Comparison of ENCODE assay signal across 11 mouse cellular contexts in the genomic region with DNA sequence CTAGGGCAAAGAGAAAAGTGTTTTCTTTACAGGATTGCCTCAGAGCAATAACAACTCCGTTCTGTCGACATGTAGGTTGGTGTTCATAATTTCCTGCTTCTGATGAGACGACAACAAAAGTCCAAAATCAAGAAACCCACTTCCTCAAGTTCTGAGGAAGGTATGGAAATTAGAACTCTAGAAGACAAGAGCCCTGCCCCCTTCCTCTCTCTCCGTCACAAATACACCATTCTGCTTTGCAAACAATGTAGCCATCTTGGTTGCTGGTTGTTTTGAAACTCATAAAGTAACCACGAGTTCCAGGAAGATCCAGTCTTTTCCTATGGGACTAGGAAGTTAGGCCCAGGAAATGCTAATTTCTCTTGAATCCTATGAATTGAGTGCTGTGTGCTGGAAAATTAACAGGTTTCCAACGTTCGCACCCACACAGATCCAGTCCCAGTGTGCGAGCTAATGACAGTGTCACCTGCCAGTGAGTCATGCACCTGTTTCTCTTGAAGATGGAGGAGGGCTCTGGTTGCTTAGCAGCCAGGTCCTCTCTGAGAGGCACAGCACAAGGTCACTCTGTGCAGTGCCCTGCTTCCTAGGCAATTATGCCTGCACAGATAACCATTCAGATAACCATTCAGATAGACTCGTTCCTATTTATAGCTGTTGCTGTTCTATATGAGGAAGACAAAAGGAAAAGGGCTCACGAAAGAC.
DNase-seq lines count a peak whose midpoint lies in the region; ATAC-seq and TF ChIP-seq lines count a peak whose summit lies in the region.
"Had no signal": no experiment of that assay in that cellular context is flagged by ENCODE, and none has a peak within 500 bp of the region (broad histone marks: within the 10 kb centered on the region; RNA-seq: fewer than 3 reads in every experiment).

No protein-coding gene starts in this region.

- no peak overlapping the region for H3K27ac ChIP-seq in kidney, embryonic 16.5 days (ENCODE audit: low read length)
- H3K27ac ChIP-seq in kidney, adult 2 months (ENCODE audit: insufficient read depth, low read depth, low read length): no peak overlapping the region
- no peak overlapping the region for H3K27ac ChIP-seq in forebrain, embryonic 14.5 days (ENCODE audit: low read depth, low read length)

- 60% methylated on average over 10 of the region's 10 CpGs for WGBS in kidney, embryonic 16.5 days
- WGBS in kidney, adult 2 months: 63% methylated on average over 10 of the region's 10 CpGs
- WGBS in forebrain, embryonic 14.5 days: 68% methylated on average over 10 of the region's 10 CpGs

- DNase-seq in kidney, adult 2 months: no peak
- peak; percentile 53 for DNase-seq in forebrain, embryonic 14.5 days (ENCODE audit: low spot score)
- DNase-seq in layer of hippocampus, postnatal 36 days: no peak
- no peak for DNase-seq in thymus, postnatal 14 days
- DNase-seq in ovary, postnatal 14 days (ENCODE audit: low spot score): no peak
- DNase-seq: gastrocnemius, postnatal 36 days; left cerebral cortex, postnatal 4 days; thymus, postnatal 25 days had no signal

- H3K4me1 ChIP-seq in kidney, embryonic 16.5 days (ENCODE audit: insufficient read depth, low read length): no peaks in the 10 kb centered on the region; the same call in 1 of the 2 replicates
- H3K4me1 ChIP-seq in kidney, adult 2 months (ENCODE audit: control insufficient read depth, insufficient read depth, low read length): no peaks in the 10 kb centered on the region
- no peaks in the 10 kb centered on the region for H3K4me1 ChIP-seq in forebrain, embryonic 14.5 days (ENCODE audit: control insufficient read depth, insufficient read depth, low read length)

- no peaks in the 10 kb centered on the region for H3K9me3 ChIP-seq in kidney, embryonic 16.5 days (ENCODE audit: low read length)
- no peaks in the 10 kb centered on the region for H3K9me3 ChIP-seq in forebrain, embryonic 14.5 days (replicated peaks; ENCODE audit: control insufficient read depth, low read length)

- no peak for TF ChIP-seq POLR2A in kidney, adult 2 months (IDR thresholded peaks at IDR 0.05; ENCODE audit: low read depth, low read length)

- no peak overlapping the region for H3K4me3 ChIP-seq in kidney, embryonic 16.5 days (ENCODE audit: low read length)
- no peak overlapping the region for H3K4me3 ChIP-seq in kidney, adult 2 months (ENCODE audit: insufficient read depth, low read depth, low read length)
- no peak overlapping the region for H3K4me3 ChIP-seq in forebrain, embryonic 14.5 days (ENCODE audit: low read depth, low read length)

- TF ChIP-seq CTCF in kidney, adult 2 months (conservative IDR thresholded peaks at IDR 0.05; ENCODE audit: insufficient read depth, insufficient read length, low read depth, low read length): no peak

- no peaks in the 10 kb centered on the region for H3K27me3 ChIP-seq in kidney, embryonic 16.5 days (ENCODE audit: insufficient read depth, low read length)
- H3K27me3 ChIP-seq in kidney, adult 2 months (replicated peaks; ENCODE audit: control insufficient read depth, insufficient read depth, low read length): no peaks in the 10 kb centered on the region
- no peaks in the 10 kb centered on the region for H3K27me3 ChIP-seq in forebrain, embryonic 14.5 days (replicated peaks; ENCODE audit: control insufficient read depth, insufficient read depth, low read length)

- no peak overlapping the region for H3K4me2 ChIP-seq in kidney, embryonic 16.5 days (replicated peaks; ENCODE audit: low read depth, low read length)
- H3K4me2 ChIP-seq in forebrain, embryonic 14.5 days (ENCODE audit: low read length): no peak overlapping the region

- no peak overlapping the region for H3K9ac ChIP-seq in kidney, embryonic 16.5 days (replicated peaks; ENCODE audit: low read length)
- H3K9ac ChIP-seq in forebrain, embryonic 14.5 days (ENCODE audit: low read length): no peak overlapping the region

- peak; percentile 21; the same call in 1 of the 2 replicates for ATAC-seq in kidney, embryonic 16.5 days (ENCODE audit: low FRiP score, low TSS enrichment)
- peak; percentile 37 for ATAC-seq in CD4-positive, CD25-positive, alpha-beta regulatory T cell, adult 4 months
- peak; percentile 67; the same call in 1 of the 2 replicates for ATAC-seq in forebrain, embryonic 14.5 days
- peak; percentile 37; the same call in 1 of the 2 replicates for ATAC-seq in megakaryocyte progenitor cell, adult 5-6 weeks (replicated peaks; ENCODE audit: poor library complexity)

- H3K36me3 ChIP-seq in kidney, embryonic 16.5 days (ENCODE audit: insufficient read depth, low read length): no peaks in the 10 kb centered on the region
- H3K36me3 ChIP-seq in kidney, adult 2 months (ENCODE audit: control insufficient read depth, insufficient read depth, low read length): no peaks in the 10 kb centered on the region
- no peaks in the 10 kb centered on the region for H3K36me3 ChIP-seq in forebrain, embryonic 14.5 days (ENCODE audit: control insufficient read depth, insufficient read depth, low read length)
